In genomic region chr10:120765398-120765797, GRCm38 (mm10) we compare ENCODE assay signal across 20 mouse cellular contexts.
DNase-seq lines count a peak whose midpoint lies in the region; ATAC-seq lines count a peak whose summit lies in the region.
"Had no signal": no experiment of that assay in that cellular context is flagged by ENCODE, and none has a peak within 500 bp of the region (broad histone marks: within the 10 kb centered on the region; RNA-seq: fewer than 3 reads in every experiment).

No protein-coding gene starts in this region.

- no peak for ATAC-seq in heart, embryonic 12.5 days (ENCODE audit: insufficient number of reproducible peaks, low FRiP score)
- no peak for ATAC-seq in intestine, embryonic 16.5 days
- ATAC-seq: forebrain, embryonic 16.5 days; hindbrain, postnatal 0 days; Patski had no signal

- DNase-seq in adrenal gland, postnatal 14 days = peak; percentile 15
- DNase-seq in adrenal gland, adult 18-20 months (ENCODE audit: low spot score in 2 of 2) = no peak
- no peak for DNase-seq in heart, postnatal 10 days
- peak; percentile 11 for DNase-seq in 3T3-L1 (ENCODE audit: low read depth, low spot score)
- peak; percentile 24 for DNase-seq in limb, embryonic 10.5 days (ENCODE audit: low spot score)
- no peak for DNase-seq in retina, embryonic 14.5 days (ENCODE audit: low spot score)
- DNase-seq: adrenal gland, postnatal 10 days; cerebellum, adult 11-12 months; cerebellum, adult 9-10 months; cerebellum, postnatal 25 days; gastrocnemius, postnatal 14 days had no signal

- 81% methylated on average over 11 of the region's 11 CpGs for WGBS in heart, embryonic 12.5 days
- 91% methylated on average over 11 of the region's 11 CpGs for WGBS in limb, embryonic 10.5 days
- 84% methylated on average over 11 of the region's 11 CpGs for WGBS in intestine, embryonic 16.5 days

- intact Hi-C loops in heart, postnatal 10 days (cut with DNase I) = no loop called here

- peaks cover 34% of the 10 kb centered on the region for H3K4me1 ChIP-seq in heart, embryonic 12.5 days (replicated peaks)
- H3K4me1 ChIP-seq in limb, embryonic 10.5 days = peaks cover 18% of the 10 kb centered on the region
- peaks cover 12% of the 10 kb centered on the region for H3K4me1 ChIP-seq in intestine, embryonic 16.5 days (ENCODE audit: control insufficient read depth, insufficient read depth, low read length)

- H3K9ac ChIP-seq in heart, embryonic 12.5 days = no peak overlapping the region
- H3K9ac ChIP-seq in intestine, embryonic 16.5 days (ENCODE audit: low read depth, low read length) = no peak overlapping the region
- H3K9ac ChIP-seq: embryonic facial prominence, embryonic 12.5 days; forebrain, embryonic 12.5 days; heart, embryonic 13.5 days; hindbrain, embryonic 13.5 days had no signal

- H3K9me3 ChIP-seq in heart, embryonic 12.5 days (replicated peaks) = 0 out of 2 replicates have a peak, but pooled peaks cover 5% of the 10 kb centered on the region
- no peaks in the 10 kb centered on the region for H3K9me3 ChIP-seq in limb, embryonic 10.5 days (replicated peaks)
- H3K9me3 ChIP-seq in intestine, embryonic 16.5 days (ENCODE audit: control insufficient read depth, low read length) = peaks cover 3% of the 10 kb centered on the region; the same call in 1 of the 2 replicates
- H3K9me3 ChIP-seq: embryonic facial prominence, embryonic 12.5 days; forebrain, embryonic 12.5 days; heart, embryonic 13.5 days; hindbrain, embryonic 13.5 days had no signal

- H3K4me2 ChIP-seq in heart, embryonic 12.5 days = no peak overlapping the region
- no peak overlapping the region for H3K4me2 ChIP-seq in intestine, embryonic 16.5 days (ENCODE audit: low read depth, low read length)
- H3K4me2 ChIP-seq: embryonic facial prominence, embryonic 12.5 days; forebrain, embryonic 12.5 days; heart, embryonic 13.5 days; hindbrain, embryonic 13.5 days had no signal

- no peak overlapping the region for H3K4me3 ChIP-seq in heart, embryonic 12.5 days
- no peak overlapping the region for H3K4me3 ChIP-seq in limb, embryonic 10.5 days
- no peak overlapping the region for H3K4me3 ChIP-seq in intestine, embryonic 16.5 days (ENCODE audit: low read length)
- H3K4me3 ChIP-seq: embryonic facial prominence, embryonic 12.5 days; forebrain, embryonic 12.5 days; heart, embryonic 13.5 days; hindbrain, embryonic 13.5 days had no signal

- no peaks in the 10 kb centered on the region for H3K27me3 ChIP-seq in heart, embryonic 12.5 days (replicated peaks)
- no peaks in the 10 kb centered on the region for H3K27me3 ChIP-seq in limb, embryonic 10.5 days (ENCODE audit: low read depth, poor library complexity, severe bottlenecking)
- no peaks in the 10 kb centered on the region for H3K27me3 ChIP-seq in intestine, embryonic 16.5 days (replicated peaks; ENCODE audit: control insufficient read depth, insufficient read depth, low read length)
- H3K27me3 ChIP-seq: embryonic facial prominence, embryonic 12.5 days; forebrain, embryonic 12.5 days; heart, embryonic 13.5 days; hindbrain, embryonic 13.5 days; Patski had no signal

- peak overlapping the region; percentile 18; the same call in 1 of the 2 replicates for H3K27ac ChIP-seq in heart, embryonic 12.5 days (ENCODE audit: poor library complexity, severe bottlenecking)
- H3K27ac ChIP-seq in limb, embryonic 10.5 days = no peak overlapping the region
- H3K27ac ChIP-seq in intestine, embryonic 16.5 days (ENCODE audit: low read length) = no peak overlapping the region
- H3K27ac ChIP-seq: forebrain, embryonic 12.5 days; hindbrain, embryonic 13.5 days; hindbrain, postnatal 0 days had no signal

- no peaks in the 10 kb centered on the region for H3K36me3 ChIP-seq in heart, embryonic 12.5 days
- no peaks in the 10 kb centered on the region for H3K36me3 ChIP-seq in limb, embryonic 10.5 days
- no peaks in the 10 kb centered on the region for H3K36me3 ChIP-seq in intestine, embryonic 16.5 days (ENCODE audit: control insufficient read depth, insufficient read depth, low read length)
- H3K36me3 ChIP-seq: embryonic facial prominence, embryonic 12.5 days; forebrain, embryonic 12.5 days; heart, embryonic 13.5 days; hindbrain, embryonic 13.5 days had no signal

Comparison
In these comparisons a context has a peak if more than half of its experiments do, and no peak if none do; other contexts are left out.
1. DNase-seq: peak in adrenal gland, postnatal 14 days (single experiment), 3T3-L1 (single experiment) and limb, embryonic 10.5 days (single experiment); none in adrenal gland, adult 18-20 months (0 of 2), heart, postnatal 10 days (0 of 2) and retina, embryonic 14.5 days (single experiment).